Mouse (Mus musculus) embryonic fibroblast, embryonic 13.5 days (primary cell): ENCODE measurements around the gene Ppp1r36. TPM values are rescaled to one million over a fixed set of nuclear protein-coding genes. Genes with fewer than 3 reads are reported as not detected.
A peak's percentile ranks its signal among the peaks of the same experiment; 100 is the strongest.

Experiments used
- H3K27ac ChIP-seq: 2 replicates; pipeline ENCODE4 v1.5.1; 2012; ENCODE audit warnings: low read length, control low read depth, inconsistent platforms; ENCODE audit not compliant: insufficient read depth
- H3K4me1 ChIP-seq: 2 replicates; pipeline ENCODE4 v1.6.1; 2011; ENCODE audit warnings: low read length; ENCODE audit not compliant: control insufficient read depth, insufficient read depth
- H3K4me3 ChIP-seq: 2 replicates; pipeline ENCODE4 v1.5.1; 2011; ENCODE audit warnings: mild to moderate bottlenecking, control low read depth, low read length; ENCODE audit not compliant: insufficient read depth
- CTCF ChIP-seq: IDR thresholded peaks from 2 replicates; pipeline ENCODE4 v1.5.1; 2011; ENCODE audit warnings: mild to moderate bottlenecking, control low read depth, low read length, moderate library complexity, borderline replicate concordance; ENCODE audit not compliant: insufficient read depth
- POLR2A ChIP-seq: IDR thresholded peaks from 2 replicates; pipeline ENCODE4 v1.6.1; 2011; ENCODE audit warnings: low read depth, mild to moderate bottlenecking, control low read depth, low read length, moderate library complexity
- polyA plus RNA-seq: library from polyadenylated mRNA; stranded (reverse); fragments of >200 nt; gene quantifications from 2 replicates; pipeline ENCODE4 v1.2.4, GENCODE M21; 2011; ENCODE audit warnings: low read depth; ENCODE audit not compliant: missing spikeins, insufficient read length

Ppp1r36 gene
- polyA plus RNA-seq, 1 experiment: 1.8 TPM

DNA sequence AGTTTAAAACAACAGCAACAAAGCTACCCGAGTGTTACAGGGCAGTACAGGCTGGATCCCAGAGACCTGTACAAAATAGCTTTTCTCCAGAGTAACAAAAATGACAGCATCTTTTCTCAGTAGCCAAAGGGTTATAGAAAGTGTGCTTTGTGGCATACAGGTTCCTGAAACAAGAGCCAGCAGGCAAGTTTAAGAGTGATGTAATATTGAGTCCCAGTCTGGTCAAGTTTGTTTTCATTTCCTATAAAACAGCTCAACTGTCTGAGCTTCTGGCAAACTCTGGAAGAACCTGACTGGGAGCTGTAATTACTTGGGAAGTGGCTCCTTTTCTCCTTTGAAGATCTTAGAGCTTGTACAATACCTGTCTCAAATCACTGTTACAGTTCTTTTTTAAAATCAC is 10.2 kb upstream of the Ppp1r36 start:
- H3K4me1 ChIP-seq: peaks cover 2% of the 10 kb centered on the region; the same call in 1 of the 2 replicates

DNA sequence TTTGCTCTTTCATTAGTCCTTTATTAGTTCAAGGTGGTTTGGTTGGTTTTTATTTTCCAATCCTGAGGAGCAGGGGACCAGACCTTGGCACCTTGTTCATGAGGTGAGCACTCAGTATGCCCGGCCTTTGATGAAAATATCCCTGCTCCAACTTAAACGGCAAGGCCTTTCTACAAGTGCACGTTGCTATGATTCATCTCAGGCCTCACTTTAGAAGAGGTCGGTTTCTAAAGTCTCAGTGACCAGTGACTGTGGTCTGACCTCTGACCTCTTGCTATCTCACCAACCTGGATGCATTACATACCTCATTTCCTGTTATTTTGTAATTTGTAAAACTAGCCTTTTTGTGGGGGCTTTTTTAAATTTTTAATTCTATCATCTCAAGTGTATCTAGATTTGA is 8.2 kb upstream of the Ppp1r36 start:
- TF ChIP-seq POLR2A (no peak), CTCF (no peak)
- no peak overlapping the region for H3K27ac ChIP-seq
- no peaks in the 10 kb centered on the region for H3K4me1 ChIP-seq

More for the DNA sequence above, 10.2 kb upstream of the Ppp1r36 start:
- TF ChIP-seq CTCF: no peak
- no peak for TF ChIP-seq POLR2A
- Histone ChIP-seq H3K27ac (no peak overlapping the region), H3K4me3 (no peak overlapping the region)

DNA sequence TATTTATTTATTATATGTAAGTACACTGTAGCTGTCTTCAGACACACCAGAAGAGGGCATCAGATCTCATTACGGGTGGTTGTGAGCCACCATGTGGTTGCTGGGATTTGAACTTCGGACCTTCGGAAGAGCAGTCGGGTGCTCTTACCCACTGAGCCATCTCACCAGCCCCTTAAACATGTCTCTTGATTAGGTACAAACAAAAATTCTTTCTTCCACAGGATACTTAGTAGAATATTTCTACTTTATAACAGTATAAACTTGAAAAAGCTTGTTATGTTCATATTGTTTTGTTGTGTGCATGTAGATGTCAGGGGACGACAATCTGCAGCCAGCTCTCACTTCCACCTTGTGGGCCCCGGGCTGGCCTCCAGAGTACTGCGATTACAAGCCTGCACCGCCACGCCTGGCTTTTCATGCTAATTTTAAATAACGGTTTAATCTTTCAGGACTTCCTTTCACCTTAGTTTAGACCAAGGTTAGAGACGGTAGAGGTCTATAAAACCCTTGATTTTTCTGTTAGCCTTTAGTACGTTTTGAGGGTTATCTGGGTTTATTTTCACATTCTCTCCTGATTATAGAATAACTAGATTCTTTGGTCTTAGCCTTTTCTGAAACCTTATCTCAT is 1.8 kb upstream of the Ppp1r36 start:
- Histone ChIP-seq H3K4me1 (no peaks in the 10 kb centered on the region), H3K4me3 (no peak overlapping the region), H3K27ac (no peak overlapping the region)
- no peak for TF ChIP-seq POLR2A
- no peak for TF ChIP-seq CTCF

More for the DNA sequence above, 8.2 kb upstream of the Ppp1r36 start:
- H3K4me3 ChIP-seq: no peak overlapping the region

DNA sequence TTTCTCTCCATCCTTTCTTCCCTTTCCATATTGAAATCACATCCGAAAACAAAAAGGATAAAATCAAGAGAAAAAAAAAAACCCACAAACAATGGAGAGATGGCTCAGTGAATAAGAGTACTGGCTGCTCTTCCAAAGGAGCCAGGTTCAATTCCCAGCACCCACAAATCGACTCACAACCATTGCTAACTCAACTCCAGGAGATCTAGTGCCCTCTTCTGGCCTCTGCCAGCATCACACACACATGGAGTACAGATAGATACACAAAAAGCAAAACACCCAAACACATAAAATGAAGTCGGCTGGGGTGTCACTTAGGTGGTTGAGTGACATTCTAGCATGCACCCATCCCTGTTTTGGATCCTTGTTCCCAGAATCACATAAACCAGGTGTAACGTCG is 1.0 kb downstream of the Ppp1r36 start:
- Histone ChIP-seq H3K4me3 (no peak overlapping the region), H3K4me1 (no peaks in the 10 kb centered on the region), H3K27ac (no peak overlapping the region)
- no peak for TF ChIP-seq POLR2A
- TF ChIP-seq CTCF: no peak

DNA sequence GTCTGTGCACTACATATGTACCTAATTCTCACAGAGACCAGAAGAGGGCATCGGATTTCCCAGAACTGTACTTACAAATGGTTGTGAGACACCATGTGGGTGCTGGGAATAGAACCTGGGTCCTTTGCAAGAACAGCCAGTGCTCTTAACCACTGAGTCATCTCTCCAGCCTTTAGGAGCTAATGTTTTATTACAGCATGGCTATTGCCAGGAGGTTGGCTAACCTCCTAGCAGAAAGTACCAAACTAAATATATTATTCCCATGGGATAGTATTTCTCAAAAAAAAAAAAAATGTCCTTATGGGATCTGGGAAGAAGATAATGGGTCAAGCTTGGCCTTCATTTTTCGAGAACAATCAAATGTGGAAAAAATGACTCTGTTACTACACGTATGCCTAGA is 7.9 kb downstream of the Ppp1r36 start:
- H3K4me1 ChIP-seq: no peaks in the 10 kb centered on the region
- H3K4me3 ChIP-seq: no peak overlapping the region
- no peak overlapping the region for H3K27ac ChIP-seq
- no peak for TF ChIP-seq CTCF
- no peak for TF ChIP-seq POLR2A

DNA sequence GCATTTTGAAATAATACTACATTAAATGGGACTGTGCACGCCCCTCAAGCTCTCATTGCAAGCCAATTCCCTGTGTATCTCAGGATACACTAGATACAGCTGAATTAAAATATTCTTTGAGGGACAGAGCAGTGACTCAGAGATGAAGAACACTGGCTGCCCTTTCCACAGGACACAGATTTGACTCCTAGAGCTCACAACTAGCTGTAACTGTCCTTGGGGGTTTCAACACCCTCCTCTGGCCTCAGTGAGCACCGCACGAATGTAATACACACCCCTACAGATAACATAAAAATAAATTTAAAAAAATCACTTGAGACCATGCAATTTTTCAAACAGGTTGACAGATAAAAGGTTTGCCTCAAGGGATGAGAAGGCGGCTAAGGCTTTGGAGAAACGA is 10.2 kb downstream of the Ppp1r36 start:
- TF ChIP-seq CTCF (no peak), POLR2A (no peak)
- no peak overlapping the region for H3K27ac ChIP-seq
- no peak overlapping the region for H3K4me3 ChIP-seq
- H3K4me1 ChIP-seq: no peaks in the 10 kb centered on the region

DNA sequence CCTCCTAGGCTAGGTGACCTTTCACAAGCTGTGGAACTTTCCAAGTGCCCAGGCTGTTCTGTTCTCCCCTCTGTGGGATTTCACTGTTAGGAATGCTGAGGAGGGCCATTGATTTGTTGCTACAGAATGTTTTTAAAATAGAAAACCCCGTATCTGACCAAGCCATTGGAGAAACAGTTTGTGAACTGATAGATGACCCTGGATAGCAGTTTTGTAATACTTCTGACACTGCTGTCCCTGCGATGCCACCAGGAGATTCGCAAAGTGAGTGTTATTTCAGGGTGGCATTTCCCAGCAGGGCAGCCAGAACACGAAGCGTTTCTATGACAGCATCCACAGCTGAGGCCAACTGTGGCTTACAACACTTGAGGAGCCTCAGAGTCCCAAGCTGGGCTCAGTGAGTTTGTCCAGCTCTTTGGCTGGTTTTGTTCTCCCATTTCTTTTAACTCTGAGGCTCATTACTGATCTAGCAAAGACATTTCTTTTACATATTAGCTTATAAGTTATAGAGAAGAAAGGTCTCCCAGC is 13.6 kb downstream of the Ppp1r36 start:
- no peak overlapping the region for H3K4me3 ChIP-seq
- H3K4me1 ChIP-seq: no peaks in the 10 kb centered on the region
- no peak for TF ChIP-seq CTCF
- no peak for TF ChIP-seq POLR2A
- no peak overlapping the region for H3K27ac ChIP-seq

DNA sequence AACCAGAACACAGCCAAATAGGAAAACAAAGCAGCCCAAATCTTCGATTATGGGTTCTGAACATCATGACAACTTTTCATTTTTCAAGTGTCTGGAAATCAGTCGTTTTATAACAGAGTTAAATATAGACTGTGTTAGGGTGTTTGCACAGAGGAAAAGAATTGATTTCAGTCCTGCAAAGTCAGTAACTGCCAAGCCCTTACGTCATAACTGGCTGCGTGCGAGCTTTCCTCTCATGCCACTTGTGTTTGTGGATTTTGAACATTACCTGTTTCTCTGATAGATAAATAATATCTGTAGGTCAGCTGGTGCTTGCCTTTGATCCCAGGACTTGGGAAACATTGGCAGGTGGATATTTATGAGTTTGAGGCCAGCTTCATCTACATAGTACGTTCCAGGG is 14.1 kb downstream of the Ppp1r36 start:
- TF ChIP-seq CTCF (no peak), POLR2A (no peak)
- no peak overlapping the region for H3K4me3 ChIP-seq
- H3K27ac ChIP-seq: no peak overlapping the region
- H3K4me1 ChIP-seq: no peaks in the 10 kb centered on the region

DNA sequence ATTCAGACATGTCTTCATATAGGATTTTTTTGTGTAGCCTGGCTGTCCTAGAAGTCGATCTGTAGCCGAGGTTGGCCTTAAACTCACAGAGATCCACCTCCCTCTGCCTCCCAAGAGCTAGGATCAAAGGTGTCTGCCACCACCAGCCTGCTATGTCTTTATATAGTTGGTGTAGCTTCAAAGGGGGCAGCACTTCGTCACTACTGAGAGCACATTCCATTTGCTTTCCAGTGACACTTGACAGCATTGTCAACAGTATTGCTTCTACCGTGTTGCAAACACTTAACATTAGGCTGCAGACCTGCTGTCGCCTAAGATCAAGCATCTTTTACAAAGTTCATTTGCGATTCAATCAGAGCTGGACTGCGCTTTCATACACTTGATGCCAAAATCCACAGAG is 16.8 kb downstream of the Ppp1r36 start:
- Histone ChIP-seq H3K4me3 (no peak overlapping the region), H3K4me1 (no peaks in the 10 kb centered on the region), H3K27ac (no peak overlapping the region)
- no peak for TF ChIP-seq CTCF
- no peak for TF ChIP-seq POLR2A

DNA sequence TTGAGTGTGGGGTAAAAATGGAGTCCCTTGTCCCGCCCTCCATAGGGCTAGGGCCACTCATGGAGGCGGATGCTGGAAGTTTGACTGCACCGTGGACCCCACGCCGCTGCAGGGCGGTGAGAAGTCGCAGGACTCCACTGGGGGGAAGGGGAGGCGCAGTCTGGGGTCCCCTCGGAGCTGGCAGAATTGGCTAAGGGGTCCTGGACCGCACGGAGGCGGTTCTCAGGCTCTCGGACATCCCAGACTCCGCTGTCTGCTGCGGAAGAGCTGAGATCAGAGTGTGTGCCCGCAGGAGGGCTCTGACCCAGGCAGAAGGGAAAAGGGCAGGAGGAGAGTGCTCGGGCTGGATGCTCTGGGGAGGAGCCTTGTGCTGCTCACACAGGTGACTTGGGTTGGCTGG is 17.7 kb downstream of the Ppp1r36 start:
- TF ChIP-seq POLR2A (no peak), CTCF (no peak)
- Histone ChIP-seq H3K4me1 (no peaks in the 10 kb centered on the region), H3K4me3 (0 out of 2 replicates have a peak overlapping the region, but pooled peaks have one; percentile 4), H3K27ac (no peak overlapping the region)
